Mouse (Mus musculus) erythroblast, embryonic 14.5 days (primary cell): ENCODE measurements around the gene Tut4. TPM values are rescaled to one million over a fixed set of nuclear protein-coding genes. Genes with fewer than 3 reads are reported as not detected.

Experiments
- H3K27me3 ChIP-seq: 2 replicates; pipeline ENCODE4 v1.6.1; 2012; ENCODE audit warnings: inconsistent platforms; ENCODE audit not compliant: control insufficient read depth
- H3K36me3 ChIP-seq: 2 replicates; pipeline ENCODE4 v1.6.1; 2012; ENCODE audit warnings: mild to moderate bottlenecking, inconsistent platforms; ENCODE audit not compliant: control insufficient read depth
- H3K4me1 ChIP-seq: 2 replicates; pipeline ENCODE4 v1.6.1; 2012; ENCODE audit warnings: inconsistent platforms; ENCODE audit not compliant: control insufficient read depth
- H3K4me3 ChIP-seq: replicated peaks from 2 replicates; pipeline ENCODE3; 2012; ENCODE audit warnings: moderate library complexity, mild to moderate bottlenecking, inconsistent platforms
- H3K9me3 ChIP-seq: 2 replicates; pipeline ENCODE4 v1.6.1; 2012; ENCODE audit warnings: low read length, inconsistent platforms, mixed read lengths; ENCODE audit not compliant: control insufficient read depth
- GATA1 ChIP-seq: IDR thresholded peaks from 2 replicates; pipeline ENCODE4 v1.6.1; 2012; ENCODE audit warnings: low read length, inconsistent platforms, mixed read lengths
- TAL1 ChIP-seq: IDR thresholded peaks from 3 replicates; pipeline ENCODE4 v1.6.1; 2012; ENCODE audit warnings: low read length, inconsistent platforms, mixed read lengths
- polyA plus RNA-seq: library from polyadenylated mRNA; stranded (reverse); fragments of >175 nt; gene quantifications from 2 replicates; pipeline ENCODE4 v1.2.3, GENCODE M21; 2012

Tut4 gene
- polyA plus RNA-seq = 1.1 and 1.2 TPM in 2 replicates

GRCm38 (mm10) chr4:108459231-108460155 lies at the start of gene Tut4:
Gene Tut4 (plus strand): TSS chr4:108459426.
- TF ChIP-seq GATA1 (no peak), TAL1 (no peak)
- H3K9me3 ChIP-seq = no peaks in the 10 kb centered on the region

GRCm38 (mm10) chr4:108424587-108424986 lies 34.6 kb upstream of the Tut4 start:
- TF ChIP-seq GATA1 (no peak), TAL1 (no peak)
- H3K4me3 ChIP-seq = no peak overlapping the region
- H3K9me3 ChIP-seq = no peaks in the 10 kb centered on the region
- peaks cover 5% of the 10 kb centered on the region for H3K4me1 ChIP-seq
- no peaks in the 10 kb centered on the region for H3K27me3 ChIP-seq
- H3K36me3 ChIP-seq = no peaks in the 10 kb centered on the region

More at GRCm38 (mm10) chr4:108459231-108460155, at the start of gene Tut4:
- H3K4me3 ChIP-seq = peak within 1 kb of the TSS; percentile 95
- no peaks in the 10 kb centered on the region for H3K27me3 ChIP-seq
- H3K36me3 ChIP-seq = no peaks in the 10 kb centered on the region
- peaks cover 28% of the 10 kb centered on the region for H3K4me1 ChIP-seq

- no peaks in the 10 kb centered on the region for H3K9me3 ChIP-seq
- H3K4me1 ChIP-seq = peaks cover 5% of the 10 kb centered on the region
- no peaks in the 10 kb centered on the region for H3K36me3 ChIP-seq
- H3K27me3 ChIP-seq = no peaks in the 10 kb centered on the region
- TF ChIP-seq TAL1 (no peak), GATA1 (no peak)
- H3K4me3 ChIP-seq = no peak overlapping the region
These were observed 31.4 kb upstream of the Tut4 start for GRCm38 (mm10) chr4:108427719-108428340.

- no peak for TF ChIP-seq TAL1
- TF ChIP-seq GATA1 = no peak
- Histone ChIP-seq H3K9me3 (no peaks in the 10 kb centered on the region), H3K4me3 (no peak overlapping the region), H3K4me1 (peaks cover 5% of the 10 kb centered on the region), H3K27me3 (no peaks in the 10 kb centered on the region), H3K36me3 (no peaks in the 10 kb centered on the region)
These were observed 30.9 kb upstream of the Tut4 start for GRCm38 (mm10) chr4:108428341-108428721.

DNA sequence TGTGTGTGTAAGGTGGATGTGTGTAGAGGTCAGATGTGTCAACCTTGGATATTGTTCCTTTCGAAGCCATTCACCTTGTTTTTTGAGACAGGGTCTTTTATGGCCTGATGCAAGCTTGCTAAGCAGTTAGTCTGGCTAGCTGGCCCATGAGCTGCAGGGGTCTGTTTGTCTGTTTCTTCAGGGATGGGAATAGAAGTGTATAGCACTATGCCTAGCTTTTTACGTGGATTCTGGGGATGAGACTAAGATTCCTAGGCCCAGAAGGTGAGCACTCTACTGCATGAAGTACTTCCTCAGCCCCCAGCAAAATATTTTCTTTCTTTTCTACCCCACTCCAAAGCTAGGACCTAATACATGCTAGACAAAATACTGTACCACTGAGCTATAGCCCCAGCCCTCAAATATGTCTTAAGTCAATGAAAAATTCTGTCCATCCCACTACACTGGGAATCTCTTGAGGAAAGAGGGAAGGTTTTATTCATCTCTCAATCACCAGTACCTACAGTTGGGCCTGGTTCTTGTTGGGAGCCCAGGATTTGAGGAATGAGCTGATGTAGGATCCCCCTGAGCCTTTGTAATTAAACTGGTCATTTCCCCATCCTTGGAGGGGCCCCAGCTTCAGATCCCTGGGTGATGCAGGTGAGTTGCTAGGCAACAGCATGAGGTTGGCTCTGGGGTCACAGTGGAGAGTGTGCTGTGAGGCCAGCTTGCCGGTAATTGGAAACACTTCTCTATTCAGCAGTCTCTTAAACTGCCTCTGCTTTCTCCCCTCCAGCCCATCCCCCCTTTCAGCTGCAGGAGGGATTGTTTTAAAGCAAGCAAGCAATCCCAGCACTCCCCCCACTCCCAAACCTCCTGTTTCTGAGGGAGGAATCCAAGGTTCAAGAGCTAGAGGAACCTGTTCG lies 28.3 kb upstream of the Tut4 start:
- Histone ChIP-seq H3K4me3 (no peak overlapping the region), H3K4me1 (peaks cover 5% of the 10 kb centered on the region), H3K36me3 (no peaks in the 10 kb centered on the region), H3K9me3 (no peaks in the 10 kb centered on the region), H3K27me3 (no peaks in the 10 kb centered on the region)
- TF ChIP-seq TAL1 (no peak), GATA1 (no peak)

DNA sequence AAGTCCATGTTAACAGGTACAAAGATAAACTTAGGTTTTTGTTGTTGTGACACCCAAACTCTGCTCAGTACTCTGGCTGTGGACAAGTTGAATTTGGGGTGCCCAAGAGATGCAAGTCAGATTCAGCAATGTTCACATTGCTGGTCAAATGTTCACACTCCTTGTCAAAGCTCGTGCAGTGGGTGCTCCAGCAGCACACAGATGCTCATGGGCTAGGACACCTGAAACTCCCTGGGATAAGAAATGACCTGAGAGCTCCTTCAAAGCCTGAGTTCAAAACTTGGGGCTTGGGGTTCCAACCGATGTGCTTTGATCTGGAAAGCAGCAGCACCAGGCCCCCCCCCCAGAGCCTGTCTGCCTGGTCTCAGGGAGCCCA lies 27.7 kb upstream of the Tut4 start:
- Histone ChIP-seq H3K4me1 (peaks cover 5% of the 10 kb centered on the region), H3K9me3 (no peaks in the 10 kb centered on the region), H3K4me3 (no peak overlapping the region), H3K27me3 (no peaks in the 10 kb centered on the region), H3K36me3 (no peaks in the 10 kb centered on the region)
- no peak for TF ChIP-seq TAL1
- no peak for TF ChIP-seq GATA1

DNA sequence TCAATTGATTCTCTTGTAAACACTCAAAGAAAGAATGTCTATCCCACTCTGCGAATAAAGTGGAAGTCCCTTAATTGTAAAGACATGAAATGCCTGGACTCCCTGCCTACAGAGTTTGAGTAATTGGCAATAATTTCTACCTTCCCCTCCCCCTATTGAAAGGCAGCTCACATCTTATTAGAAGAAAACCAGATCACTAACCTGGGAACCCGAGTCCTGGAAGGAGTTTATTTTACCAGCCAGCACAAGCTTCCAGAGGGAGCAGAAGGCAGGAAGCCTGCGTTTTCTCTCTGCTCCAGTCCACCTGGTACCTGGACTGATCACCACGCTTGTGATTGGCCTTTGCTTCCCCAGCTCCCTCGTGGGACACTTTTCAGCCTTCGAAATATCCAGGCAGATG lies 25.9 kb upstream of the Tut4 start:
- TF ChIP-seq GATA1 (no peak), TAL1 (no peak)
- Histone ChIP-seq H3K27me3 (no peaks in the 10 kb centered on the region), H3K9me3 (no peaks in the 10 kb centered on the region), H3K4me3 (no peak overlapping the region), H3K4me1 (peaks cover under 1% of the 10 kb centered on the region; the same call in 1 of the 2 replicates), H3K36me3 (no peaks in the 10 kb centered on the region)

DNA sequence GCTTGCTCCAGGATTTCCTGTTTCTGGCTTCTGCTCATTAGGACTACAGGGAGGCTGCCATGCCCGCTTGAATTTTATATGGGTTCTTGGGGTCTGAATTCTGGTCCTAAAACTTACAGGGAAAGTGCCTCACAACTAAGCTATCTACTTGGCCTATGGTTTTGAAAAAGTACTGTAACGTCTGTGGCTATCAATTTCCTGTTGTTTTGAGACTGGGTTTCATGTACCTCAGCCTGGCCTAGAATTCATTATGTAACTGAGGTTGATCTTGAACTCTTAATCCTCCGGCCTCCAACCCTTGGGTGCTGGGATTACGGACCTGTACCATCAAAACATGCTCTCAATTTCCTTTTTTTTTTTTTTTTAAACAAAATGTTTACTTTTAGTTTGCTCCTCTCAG lies 25.0 kb upstream of the Tut4 start:
- H3K36me3 ChIP-seq = no peaks in the 10 kb centered on the region
- no peaks in the 10 kb centered on the region for H3K9me3 ChIP-seq
- H3K4me3 ChIP-seq = no peak overlapping the region
- no peaks in the 10 kb centered on the region for H3K27me3 ChIP-seq
- TF ChIP-seq TAL1 (no peak), GATA1 (no peak)
- H3K4me1 ChIP-seq = no peaks in the 10 kb centered on the region

- no peaks in the 10 kb centered on the region for H3K27me3 ChIP-seq
- no peaks in the 10 kb centered on the region for H3K4me1 ChIP-seq
- H3K9me3 ChIP-seq = no peaks in the 10 kb centered on the region
- H3K4me3 ChIP-seq = no peak overlapping the region
- no peaks in the 10 kb centered on the region for H3K36me3 ChIP-seq
- no peak for TF ChIP-seq TAL1
- TF ChIP-seq GATA1 = no peak
These were observed 24.4 kb upstream of the Tut4 start for GRCm38 (mm10) chr4:108434781-108435180.
